Mouse (Mus musculus) lung, embryonic 15.5 days (tissue): Measurements from ENCODE around the gene Tmem136. TPM values are rescaled to one million over a fixed set of nuclear protein-coding genes. Genes with fewer than 3 reads are reported as not detected.

ENCODE experiments used
- ATAC-seq: fragments of 200-750 bp; cut with Nextera tagmentation; 2 replicates; pipeline ENCODE4 v1.8.0; 2017; ENCODE audit warnings: moderate number of reproducible peaks, borderline replicate concordance; ENCODE audit not compliant: low FRiP score, low TSS enrichment; ENCODE audit errors: extremely low read depth
- H3K27ac ChIP-seq: fragments of 300-500 bp; sonication (generic); 2 replicates; pipeline ENCODE4 v1.5.1; 2015; ENCODE audit warnings: moderate library complexity, mild to moderate bottlenecking, inconsistent platforms
- H3K27me3 ChIP-seq: fragments of 300-500 bp; sonication (generic); 2 replicates; pipeline ENCODE4 v1.6.1; 2015; ENCODE audit warnings: inconsistent platforms
- H3K36me3 ChIP-seq: fragments of 300-500 bp; sonication (generic); 2 replicates; pipeline ENCODE4 v1.6.1; 2015; ENCODE audit warnings: inconsistent platforms
- H3K4me1 ChIP-seq: fragments of 300-500 bp; sonication (generic); 2 replicates; pipeline ENCODE4 v1.6.1; 2015; ENCODE audit warnings: inconsistent platforms
- H3K4me2 ChIP-seq: fragments of 300-500 bp; sonication (generic); 2 replicates; pipeline ENCODE4 v1.6.1; 2015; ENCODE audit warnings: inconsistent platforms, mild to moderate bottlenecking, moderate library complexity
- H3K4me3 ChIP-seq: fragments of 300-500 bp; sonication (generic); 2 replicates; pipeline ENCODE4 v1.5.1; 2015; ENCODE audit warnings: mild to moderate bottlenecking, inconsistent platforms
- H3K9ac ChIP-seq: fragments of 300-500 bp; sonication (generic); 2 replicates; pipeline ENCODE4 v1.6.1; 2015; ENCODE audit warnings: inconsistent platforms
- H3K9me3 ChIP-seq: fragments of 300-500 bp; sonication (generic); 2 replicates; pipeline ENCODE4 v1.6.1; 2016; ENCODE audit warnings: inconsistent platforms
- WGBS: fragments of 180-500 bp; shearing (Covaris S2); methylation state at CpG from one replicate; pipeline ENCODE4 v1.1.7; 2015; 5-methylcytosine and 5-hydroxymethylcytosine counted together
- polyA plus RNA-seq: library from polyadenylated mRNA; unstranded; fragments of >200 nt; fragmentation: Nextera tagmentation; extraction: Ambion mirVana; gene quantifications from 2 replicates; pipeline ENCODE4 v1.2.1, GENCODE M21; 2015

The Tmem136 gene
- polyA plus RNA-seq, result 3.7 and 4.0 TPM in 2 replicates

- Histone ChIP-seq H3K27me3 (no peaks in the 10 kb centered on the region), H3K9me3 (no peaks in the 10 kb centered on the region), H3K9ac (peak within 1 kb of the TSS; percentile 58), H3K27ac (0 out of 2 replicates have a peak within 1 kb of the TSS, but pooled peaks have one; percentile 3), H3K4me1 (peaks cover 20% of the 10 kb centered on the region), H3K4me2 (peak within 1 kb of the TSS; percentile 93), H3K4me3 (peak within 1 kb of the TSS; percentile 73), H3K36me3 (no peaks in the 10 kb centered on the region; the same call in 1 of the 2 replicates)
- peak; percentile 81 for ATAC-seq
- 5% methylated on average over 55 of the region's 55 CpGs for WGBS
These were observed at the start of gene Tmem136 for GRCm38 (mm10) chr9:43116134-43116996. Gene Tmem136 (minus strand): TSS chr9:43116570.

- no peaks in the 10 kb centered on the region for H3K9me3 ChIP-seq
- 59% methylated on average over 6 of the region's 6 CpGs for WGBS
- no peaks in the 10 kb centered on the region for H3K4me1 ChIP-seq
- no peak overlapping the region for H3K4me3 ChIP-seq
- no peaks in the 10 kb centered on the region for H3K36me3 ChIP-seq
- no peak overlapping the region for H3K27ac ChIP-seq
- no peak for ATAC-seq
- H3K9ac ChIP-seq, result no peak overlapping the region
- peaks cover 5% of the 10 kb centered on the region; the same call in 1 of the 2 replicates for H3K27me3 ChIP-seq
- no peak overlapping the region for H3K4me2 ChIP-seq
These were observed 39.6 kb upstream of the Tmem136 start for GRCm38 (mm10) chr9:43155960-43156359.

- Histone ChIP-seq H3K27ac (no peak overlapping the region), H3K9me3 (no peaks in the 10 kb centered on the region), H3K4me2 (no peak overlapping the region), H3K9ac (no peak overlapping the region), H3K4me3 (no peak overlapping the region), H3K36me3 (no peaks in the 10 kb centered on the region), H3K27me3 (peaks cover 6% of the 10 kb centered on the region; the same call in 1 of the 2 replicates), H3K4me1 (peaks cover 5% of the 10 kb centered on the region)
- no peak for ATAC-seq
- WGBS, result 74% methylated on average over 6 of the region's 6 CpGs
These were observed 35.4 kb upstream of the Tmem136 start for GRCm38 (mm10) chr9:43151779-43152178.

- Histone ChIP-seq H3K27ac (no peak overlapping the region), H3K4me3 (no peak overlapping the region), H3K36me3 (no peaks in the 10 kb centered on the region), H3K9me3 (no peaks in the 10 kb centered on the region), H3K4me2 (no peak overlapping the region), H3K4me1 (peaks cover 5% of the 10 kb centered on the region), H3K27me3 (peaks cover 6% of the 10 kb centered on the region; the same call in 1 of the 2 replicates), H3K9ac (no peak overlapping the region)
- WGBS, result 51% methylated on average over 9 of the region's 9 CpGs
- no peak for ATAC-seq
These were observed 34.6 kb upstream of the Tmem136 start for GRCm38 (mm10) chr9:43150957-43151356.

- Histone ChIP-seq H3K36me3 (no peaks in the 10 kb centered on the region), H3K4me2 (0 out of 2 replicates have a peak overlapping the region, but pooled peaks have one; percentile 9), H3K27me3 (peaks cover 6% of the 10 kb centered on the region; the same call in 1 of the 2 replicates), H3K27ac (no peak overlapping the region), H3K9me3 (no peaks in the 10 kb centered on the region), H3K9ac (no peak overlapping the region), H3K4me1 (peaks cover 5% of the 10 kb centered on the region), H3K4me3 (no peak overlapping the region)
- WGBS, result 15% methylated on average over 10 of the region's 10 CpGs
- ATAC-seq, result no peak
These were observed 33.7 kb upstream of the Tmem136 start for GRCm38 (mm10) chr9:43150075-43150474.

- H3K9me3 ChIP-seq, result no peaks in the 10 kb centered on the region
- no peak overlapping the region for H3K27ac ChIP-seq
- H3K36me3 ChIP-seq, result no peaks in the 10 kb centered on the region
- no peak overlapping the region for H3K9ac ChIP-seq
- no peak for ATAC-seq
- peaks cover 6% of the 10 kb centered on the region; the same call in 1 of the 2 replicates for H3K27me3 ChIP-seq
- 82% methylated on average over 3 of the region's 3 CpGs for WGBS
- H3K4me2 ChIP-seq, result no peak overlapping the region
- no peak overlapping the region for H3K4me3 ChIP-seq
- peaks cover 5% of the 10 kb centered on the region for H3K4me1 ChIP-seq
These were observed 33.1 kb upstream of the Tmem136 start for GRCm38 (mm10) chr9:43149498-43149897.

GRCm38 (mm10) chr9:43145196-43145595, 28.8 kb upstream of the Tmem136 start:
- H3K9ac ChIP-seq, result no peak overlapping the region
- no peaks in the 10 kb centered on the region for H3K36me3 ChIP-seq
- ATAC-seq, result no peak
- no peak overlapping the region for H3K27ac ChIP-seq
- H3K27me3 ChIP-seq, result no peaks in the 10 kb centered on the region
- H3K9me3 ChIP-seq, result no peaks in the 10 kb centered on the region
- H3K4me2 ChIP-seq, result no peak overlapping the region
- H3K4me3 ChIP-seq, result no peak overlapping the region
- peaks cover 2% of the 10 kb centered on the region for H3K4me1 ChIP-seq
- 83% methylated on average over 4 of the region's 4 CpGs for WGBS

GRCm38 (mm10) chr9:43144206-43144810, 27.9 kb upstream of the Tmem136 start:
- H3K27me3 ChIP-seq, result no peaks in the 10 kb centered on the region
- no peaks in the 10 kb centered on the region for H3K4me1 ChIP-seq
- no peaks in the 10 kb centered on the region for H3K36me3 ChIP-seq
- ATAC-seq, result no peak
- no peaks in the 10 kb centered on the region for H3K9me3 ChIP-seq
- no peak overlapping the region for H3K4me2 ChIP-seq
- H3K9ac ChIP-seq, result no peak overlapping the region
- H3K4me3 ChIP-seq, result no peak overlapping the region
- 57% methylated on average over 12 of the region's 12 CpGs for WGBS
- no peak overlapping the region for H3K27ac ChIP-seq

GRCm38 (mm10) chr9:43141839-43142238, 25.5 kb upstream of the Tmem136 start:
- H3K9ac ChIP-seq, result no peak overlapping the region
- no peak overlapping the region for H3K4me2 ChIP-seq
- H3K9me3 ChIP-seq, result no peaks in the 10 kb centered on the region
- no peak for ATAC-seq
- H3K27me3 ChIP-seq, result no peaks in the 10 kb centered on the region
- H3K36me3 ChIP-seq, result no peaks in the 10 kb centered on the region
- H3K4me1 ChIP-seq, result no peaks in the 10 kb centered on the region
- no peak overlapping the region for H3K4me3 ChIP-seq
- no peak overlapping the region for H3K27ac ChIP-seq
- 4% methylated on average over 4 of the region's 4 CpGs for WGBS

- H3K9ac ChIP-seq, result no peak overlapping the region
- no peaks in the 10 kb centered on the region for H3K36me3 ChIP-seq
- no peaks in the 10 kb centered on the region for H3K4me1 ChIP-seq
- no peak overlapping the region for H3K4me3 ChIP-seq
- no peak for ATAC-seq
- no peaks in the 10 kb centered on the region for H3K27me3 ChIP-seq
- no peak overlapping the region for H3K4me2 ChIP-seq
- no peak overlapping the region for H3K27ac ChIP-seq
- H3K9me3 ChIP-seq, result no peaks in the 10 kb centered on the region
- 63% methylated on average over 3 of the region's 3 CpGs for WGBS
These were observed 17.2 kb upstream of the Tmem136 start for GRCm38 (mm10) chr9:43133525-43133924.

- H3K4me2 ChIP-seq, result no peak overlapping the region
- H3K4me3 ChIP-seq, result no peak overlapping the region
- no peak for ATAC-seq
- WGBS, result 23% methylated on average over 4 of the region's 4 CpGs
- no peaks in the 10 kb centered on the region for H3K9me3 ChIP-seq
- H3K9ac ChIP-seq, result no peak overlapping the region
- H3K36me3 ChIP-seq, result no peaks in the 10 kb centered on the region
- H3K27ac ChIP-seq, result no peak overlapping the region
- H3K27me3 ChIP-seq, result no peaks in the 10 kb centered on the region
- no peaks in the 10 kb centered on the region for H3K4me1 ChIP-seq
These were observed 16.0 kb upstream of the Tmem136 start for GRCm38 (mm10) chr9:43132380-43132779.

- H3K4me1 ChIP-seq, result no peaks in the 10 kb centered on the region
- no peak overlapping the region for H3K4me3 ChIP-seq
- H3K9ac ChIP-seq, result no peak overlapping the region
- H3K4me2 ChIP-seq, result no peak overlapping the region
- no peaks in the 10 kb centered on the region for H3K9me3 ChIP-seq
- H3K27me3 ChIP-seq, result no peaks in the 10 kb centered on the region
- no peaks in the 10 kb centered on the region for H3K36me3 ChIP-seq
- no peak for ATAC-seq
- WGBS, result 57% methylated on average over 5 of the region's 5 CpGs
- no peak overlapping the region for H3K27ac ChIP-seq
These were observed 15.6 kb upstream of the Tmem136 start for GRCm38 (mm10) chr9:43131940-43132339.
